Mouse (Mus musculus) liver, embryonic 12.5 days (tissue): ENCODE measurements at regions not wholly inside any gene's neighbourhood (a gene's known extent, or its start where the extent isn't known, plus 50 kb on each side); places are given as distances from the start of the nearest gene placed in this dataset.

Source experiments
- ATAC-seq: fragments of 200-750 bp; cut with Nextera tagmentation; 2 replicates; pipeline ENCODE4 v1.8.0; 2017; ENCODE audit warnings: moderate number of reproducible peaks, mild to moderate bottlenecking, moderate library complexity
- H3K27ac ChIP-seq: fragments of 300-500 bp; sonication (generic); 2 replicates; pipeline ENCODE4 v1.5.1; 2016; ENCODE audit warnings: mild to moderate bottlenecking
- H3K27me3 ChIP-seq: fragments of 300-500 bp; sonication (generic); replicated peaks from 2 replicates; pipeline ENCODE4 v1.6.1; 2016; ENCODE audit warnings: mild to moderate bottlenecking, moderate library complexity
- H3K36me3 ChIP-seq: fragments of 300-500 bp; sonication (generic); 2 replicates; pipeline ENCODE4 v1.6.1; 2016; ENCODE audit warnings: mild to moderate bottlenecking, moderate library complexity
- H3K4me1 ChIP-seq: fragments of 300-500 bp; sonication (generic); 2 replicates; pipeline ENCODE4 v1.6.1; 2016
- H3K4me2 ChIP-seq: fragments of 300-500 bp; sonication (generic); 2 replicates; pipeline ENCODE4 v1.6.1; 2016; ENCODE audit warnings: mild to moderate bottlenecking, moderate library complexity
- H3K4me3 ChIP-seq: fragments of 300-500 bp; sonication (generic); 2 replicates; pipeline ENCODE4 v1.5.1; 2016; ENCODE audit warnings: mild to moderate bottlenecking, moderate library complexity
- H3K9ac ChIP-seq: fragments of 300-500 bp; sonication (generic); 2 replicates; pipeline ENCODE4 v1.6.1; 2016; ENCODE audit warnings: mild to moderate bottlenecking, moderate library complexity
- H3K9me3 ChIP-seq: fragments of 300-500 bp; sonication (generic); replicated peaks from 2 replicates; pipeline ENCODE4 v1.6.1; 2016; ENCODE audit warnings: mild to moderate bottlenecking, moderate library complexity
- WGBS: fragments of 180-500 bp; shearing (Covaris S2); methylation state at CpG from one replicate; pipeline ENCODE4 v1.1.7; 2016; ENCODE audit not compliant: insufficient replicate concordance; 5-methylcytosine and 5-hydroxymethylcytosine counted together

GRCm38 (mm10) chr6:100517662-100518061, 153.3 kb downstream of the Shq1 start:
- peaks cover 18% of the 10 kb centered on the region for H3K27me3 ChIP-seq
- 63% methylated on average over 6 of the region's 6 CpGs for WGBS
- no peaks in the 10 kb centered on the region for H3K4me1 ChIP-seq
- H3K4me2 ChIP-seq = no peak overlapping the region
- no peaks in the 10 kb centered on the region for H3K9me3 ChIP-seq
- ATAC-seq = no peak
- no peaks in the 10 kb centered on the region for H3K36me3 ChIP-seq
- H3K9ac ChIP-seq = no peak overlapping the region
- no peak overlapping the region for H3K27ac ChIP-seq
- H3K4me3 ChIP-seq = no peak overlapping the region

- H3K36me3 ChIP-seq = no peaks in the 10 kb centered on the region
- H3K4me2 ChIP-seq = no peak overlapping the region
- H3K9ac ChIP-seq = no peak overlapping the region
- no peak for ATAC-seq
- H3K4me3 ChIP-seq = no peak overlapping the region
- no peak overlapping the region for H3K27ac ChIP-seq
- WGBS = 30% methylated on average over 4 of the region's 4 CpGs
- H3K9me3 ChIP-seq = no peaks in the 10 kb centered on the region
- peaks cover 7% of the 10 kb centered on the region; the same call in 1 of the 2 replicates for H3K27me3 ChIP-seq
- H3K4me1 ChIP-seq = no peaks in the 10 kb centered on the region
Measured at GRCm38 (mm10) chr6:100512676-100513075, 158.3 kb downstream of the Shq1 start.

- no peak overlapping the region for H3K4me2 ChIP-seq
- no peaks in the 10 kb centered on the region for H3K9me3 ChIP-seq
- no peak overlapping the region for H3K9ac ChIP-seq
- H3K4me1 ChIP-seq = no peaks in the 10 kb centered on the region
- no peaks in the 10 kb centered on the region for H3K36me3 ChIP-seq
- WGBS = 41% methylated on average over 4 of the region's 4 CpGs
- H3K27me3 ChIP-seq = no peaks in the 10 kb centered on the region
- H3K4me3 ChIP-seq = no peak overlapping the region
- ATAC-seq = no peak
- H3K27ac ChIP-seq = no peak overlapping the region
Measured at GRCm38 (mm10) chr6:100510676-100511075, 160.3 kb downstream of the Shq1 start.

- WGBS = 75% methylated on average over 15 of the region's 15 CpGs
- Histone ChIP-seq H3K27me3 (no peaks in the 10 kb centered on the region; the same call in 1 of the 2 replicates), H3K4me2 (no peak overlapping the region), H3K4me1 (no peaks in the 10 kb centered on the region), H3K4me3 (no peak overlapping the region), H3K9ac (no peak overlapping the region), H3K9me3 (no peaks in the 10 kb centered on the region), H3K27ac (no peak overlapping the region), H3K36me3 (no peaks in the 10 kb centered on the region)
- ATAC-seq = no peak
Measured at GRCm38 (mm10) chr6:100505506-100506247, 165.3 kb downstream of the Shq1 start.

- ATAC-seq = no peak
- Histone ChIP-seq H3K4me1 (no peaks in the 10 kb centered on the region), H3K36me3 (no peaks in the 10 kb centered on the region), H3K9ac (no peak overlapping the region), H3K9me3 (no peaks in the 10 kb centered on the region), H3K27ac (no peak overlapping the region), H3K27me3 (no peaks in the 10 kb centered on the region; the same call in 1 of the 2 replicates), H3K4me2 (no peak overlapping the region), H3K4me3 (no peak overlapping the region)
- 68% methylated on average over 14 of the region's 14 CpGs for whole genome bisulfite sequencing
Measured at GRCm38 (mm10) chr6:100502961-100503782, 167.8 kb downstream of the Shq1 start.

- no peaks in the 10 kb centered on the region for H3K9me3 ChIP-seq
- no peak for ATAC-seq
- H3K27me3 ChIP-seq = no peaks in the 10 kb centered on the region; the same call in 1 of the 2 replicates
- no peak overlapping the region for H3K9ac ChIP-seq
- H3K4me1 ChIP-seq = no peaks in the 10 kb centered on the region
- H3K36me3 ChIP-seq = no peaks in the 10 kb centered on the region
- no peak overlapping the region for H3K4me3 ChIP-seq
- H3K4me2 ChIP-seq = no peak overlapping the region
- 16% methylated on average over 6 of the region's 6 CpGs for WGBS
- H3K27ac ChIP-seq = no peak overlapping the region
Measured at GRCm38 (mm10) chr6:100502139-100502538, 168.8 kb downstream of the Shq1 start.

- Histone ChIP-seq H3K9me3 (no peaks in the 10 kb centered on the region), H3K27ac (no peak overlapping the region), H3K4me2 (no peak overlapping the region), H3K27me3 (no peaks in the 10 kb centered on the region; the same call in 1 of the 2 replicates), H3K9ac (no peak overlapping the region), H3K4me3 (no peak overlapping the region), H3K4me1 (no peaks in the 10 kb centered on the region), H3K36me3 (no peaks in the 10 kb centered on the region)
- no peak for ATAC-seq
- 70% methylated on average over 2 of the region's 2 CpGs for WGBS
Measured at GRCm38 (mm10) chr6:100500741-100501140, 170.2 kb downstream of the Shq1 start.

- Histone ChIP-seq H3K9ac (no peak overlapping the region), H3K27ac (no peak overlapping the region), H3K36me3 (no peaks in the 10 kb centered on the region), H3K4me3 (no peak overlapping the region), H3K4me1 (no peaks in the 10 kb centered on the region), H3K9me3 (no peaks in the 10 kb centered on the region), H3K4me2 (no peak overlapping the region), H3K27me3 (no peaks in the 10 kb centered on the region; the same call in 1 of the 2 replicates)
- no peak for ATAC-seq
- WGBS = 67% methylated on average over 8 of the region's 8 CpGs
Measured at GRCm38 (mm10) chr6:100500060-100500459, 170.9 kb downstream of the Shq1 start.

GRCm38 (mm10) chr6:100498861-100499271, 172.1 kb downstream of the Shq1 start:
- ATAC-seq = no peak
- Histone ChIP-seq H3K4me3 (no peak overlapping the region), H3K4me1 (no peaks in the 10 kb centered on the region), H3K27me3 (no peaks in the 10 kb centered on the region; the same call in 1 of the 2 replicates), H3K9ac (no peak overlapping the region), H3K4me2 (no peak overlapping the region), H3K36me3 (no peaks in the 10 kb centered on the region), H3K27ac (no peak overlapping the region), H3K9me3 (no peaks in the 10 kb centered on the region)
- 33% methylated on average over 4 of the region's 4 CpGs for WGBS

GRCm38 (mm10) chr6:100498126-100498525, 172.8 kb downstream of the Shq1 start:
- no peaks in the 10 kb centered on the region for H3K36me3 ChIP-seq
- H3K9ac ChIP-seq = no peak overlapping the region
- ATAC-seq = no peak
- no peak overlapping the region for H3K4me3 ChIP-seq
- 79% methylated on average over 2 of the region's 2 CpGs for WGBS
- no peak overlapping the region for H3K4me2 ChIP-seq
- no peaks in the 10 kb centered on the region for H3K9me3 ChIP-seq
- H3K27me3 ChIP-seq = no peaks in the 10 kb centered on the region; the same call in 1 of the 2 replicates
- no peaks in the 10 kb centered on the region for H3K4me1 ChIP-seq
- H3K27ac ChIP-seq = no peak overlapping the region

- H3K4me1 ChIP-seq = no peaks in the 10 kb centered on the region
- no peak for ATAC-seq
- H3K27me3 ChIP-seq = no peaks in the 10 kb centered on the region
- no peaks in the 10 kb centered on the region for H3K36me3 ChIP-seq
- no peak overlapping the region for H3K27ac ChIP-seq
- no peaks in the 10 kb centered on the region for H3K9me3 ChIP-seq
- no peak overlapping the region for H3K4me3 ChIP-seq
- no peak overlapping the region for H3K9ac ChIP-seq
- H3K4me2 ChIP-seq = no peak overlapping the region
Measured at GRCm38 (mm10) chr6:100496135-100496534, 174.8 kb downstream of the Shq1 start.

GRCm38 (mm10) chr6:100495131-100495530, 175.8 kb downstream of the Shq1 start:
- ATAC-seq = no peak
- no peak overlapping the region for H3K4me3 ChIP-seq
- 73% methylated on average over 12 of the region's 12 CpGs for WGBS

More at GRCm38 (mm10) chr6:100495131-100495530, 175.8 kb downstream of the Shq1 start:
- Histone ChIP-seq H3K4me1 (no peaks in the 10 kb centered on the region), H3K27me3 (no peaks in the 10 kb centered on the region), H3K4me2 (no peak overlapping the region), H3K27ac (no peak overlapping the region), H3K9ac (no peak overlapping the region), H3K36me3 (no peaks in the 10 kb centered on the region), H3K9me3 (no peaks in the 10 kb centered on the region)
